Mouse (Mus musculus) left cerebral cortex, postnatal 4 days (tissue): ENCODE data around the gene Rad17. TPM values are rescaled to one million over a fixed set of nuclear protein-coding genes. Genes with fewer than 3 reads are reported as not detected.

Experiments
- DNase-seq: peaks from one replicate; pipeline ENCODE4 v3.0.0-alpha.2; 2022
- intact Hi-C: fragments of 180-260 bp; cut with DNase I; formaldehyde crosslinking; loops from one replicate; pipeline ENCODE4 v1.15.1; 2025
- total RNA-seq, 2 experiments: library from RNA; stranded (reverse); gene quantifications; 2 replicates each; pipeline ENCODE4 v1.2.3; 2021

Gene Rad17
- 10 to 100 TPM; 15.3 to 16.0 TPM for total RNA-seq

GRCm38 (mm10) chr13:100650550-100651438 lies at the start of gene Rad17, which contains the start of gene Ak6:
Gene Rad17 (minus strand): TSS chr13:100651051.
Gene Ak6 (plus strand): TSS chr13:100650979.
- peak; percentile 96 for DNase-seq
- intact Hi-C loops, result no loop called here

GRCm38 (mm10) chr13:100698866-100699265 lies 48.0 kb upstream of the Rad17 start:
- intact Hi-C loops, result no loop called here
- DNase-seq, result no peak

- intact Hi-C loops, result no loop called here
- no peak for DNase-seq
These were observed 46.7 kb upstream of the Rad17 start for GRCm38 (mm10) chr13:100697541-100697940.

- DNase-seq, result no peak
- intact Hi-C loops, result no loop called here
These were observed 36.7 kb upstream of the Rad17 start for GRCm38 (mm10) chr13:100687513-100687912.

- no peak for DNase-seq
- intact Hi-C loops, result no loop called here
These were observed 33.5 kb upstream of the Rad17 start for GRCm38 (mm10) chr13:100684355-100684754.

GRCm38 (mm10) chr13:100682837-100683236 lies 32.0 kb upstream of the Rad17 start:
- intact Hi-C loops, result no loop called here
- DNase-seq, result no peak

GRCm38 (mm10) chr13:100681615-100682014 lies 30.8 kb upstream of the Rad17 start:
- intact Hi-C loops, result no loop called here
- DNase-seq, result no peak

GRCm38 (mm10) chr13:100675936-100676635 lies 25.2 kb upstream of the Rad17 start:
- DNase-seq, result no peak
- intact Hi-C loops, result no loop called here

GRCm38 (mm10) chr13:100670181-100670741 lies 19.4 kb upstream of the Rad17 start:
- no peak for DNase-seq
- intact Hi-C loops, result no loop called here

- intact Hi-C loops, result no loop called here
- DNase-seq, result peak; percentile 21
These were observed 18.6 kb upstream of the Rad17 start, which contains the start of gene Ccdc125 for GRCm38 (mm10) chr13:100669291-100670022. Gene Ccdc125 (plus strand): TSS chr13:100669717.

- peak; percentile 55 for DNase-seq
- intact Hi-C loops, result no loop called here
These were observed 9.1 kb upstream of the Rad17 start for GRCm38 (mm10) chr13:100659864-100660456.

- no peak for DNase-seq
- intact Hi-C loops, result no loop called here
These were observed 7.2 kb upstream of the Rad17 start for GRCm38 (mm10) chr13:100658091-100658490.

- intact Hi-C loops, result no loop called here
- DNase-seq, result no peak
These were observed 762 bp upstream of the Rad17 start, which contains the start of gene Taf9 for GRCm38 (mm10) chr13:100651439-100652186. Gene Taf9 (plus strand): TSS chr13:100651579.

- no peak for DNase-seq
These were observed 2.6 kb downstream of the Rad17 start for GRCm38 (mm10) chr13:100648223-100648622.

GRCm38 (mm10) chr13:100642471-100643209 lies 8.2 kb downstream of the Rad17 start:
- intact Hi-C loops, result no loop called here

More at GRCm38 (mm10) chr13:100648223-100648622, 2.6 kb downstream of the Rad17 start:
- intact Hi-C loops, result no loop called here

GRCm38 (mm10) chr13:100634106-100634691 lies 16.7 kb downstream of the Rad17 start:
- DNase-seq, result no peak
- intact Hi-C loops, result loop anchor here (10.0 kb wide), 1 partner anchor 579 kb away; no protein-coding TSS in a partner anchor

More at GRCm38 (mm10) chr13:100642471-100643209, 8.2 kb downstream of the Rad17 start:
- no peak for DNase-seq

- intact Hi-C loops, result loop anchor here (10.0 kb wide), 1 partner anchor 203 kb away; no protein-coding TSS in a partner anchor
- DNase-seq, result no peak
These were observed 28.6 kb downstream of the Rad17 start for GRCm38 (mm10) chr13:100622241-100622640.

- DNase-seq, result no peak
- intact Hi-C loops, result no loop called here
These were observed 33.3 kb downstream of the Rad17 start for GRCm38 (mm10) chr13:100617583-100617982.
